Mouse (Mus musculus) spleen, adult 2 months (tissue): ENCODE data around the gene Mta2.

Experiments
- CTCF ChIP-seq: fragments of 200-500 bp; IDR thresholded peaks from 2 replicates; pipeline ENCODE4 v1.5.1; 2011; ENCODE audit warnings: mild to moderate bottlenecking, inconsistent platforms; ENCODE audit not compliant: insufficient read depth, insufficient read length, insufficient replicate concordance; ENCODE audit errors: extremely low read depth
- POLR2A ChIP-seq: fragments of 200-500 bp; IDR thresholded peaks from 2 replicates; pipeline ENCODE4 v1.6.1; 2011; ENCODE audit warnings: low read depth, low read length, inconsistent platforms

DNA sequence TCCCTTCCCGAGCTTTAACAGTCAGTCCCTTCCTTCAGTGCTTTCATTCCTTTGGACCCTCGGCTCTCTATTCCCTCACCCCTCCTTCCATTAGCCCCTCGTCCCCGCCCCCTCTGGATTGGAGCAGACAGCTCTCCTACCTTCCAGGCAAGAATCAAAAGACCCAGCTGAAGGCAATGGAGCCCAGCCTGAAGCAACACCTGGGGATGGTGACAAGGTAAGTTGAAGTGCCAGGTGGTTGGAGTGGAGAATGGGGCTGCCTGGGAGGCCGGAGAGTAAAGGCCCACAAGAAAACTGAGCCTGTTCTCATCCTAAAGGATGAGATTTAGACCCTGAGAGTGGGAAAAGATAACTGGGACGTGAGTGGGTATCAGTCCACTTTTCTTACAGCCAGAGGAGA lies 33.1 kb upstream of the Mta2 start:
- TF ChIP-seq POLR2A (no peak), CTCF (no peak)
